Mouse (Mus musculus) cortical plate, adult 2 months (tissue): ENCODE measurements around the gene Hes7.

Source experiments
- CTCF ChIP-seq: fragments of 200-500 bp; IDR thresholded peaks from 2 replicates; pipeline ENCODE4 v1.5.1; 2011; ENCODE audit warnings: mild to moderate bottlenecking, control low read depth, low read length; ENCODE audit not compliant: insufficient read depth; ENCODE audit errors: extremely low read depth
- POLR2A ChIP-seq: fragments of 200-500 bp; IDR thresholded peaks from 2 replicates; pipeline ENCODE4 v1.6.1; 2011; ENCODE audit warnings: mild to moderate bottlenecking, low read length, control low read depth; ENCODE audit not compliant: insufficient read depth; ENCODE audit errors: extremely low read depth

GRCm38 (mm10) chr11:69153831-69154230, 33.6 kb downstream of the Hes7 start:
- TF ChIP-seq POLR2A (no peak), CTCF (no peak)
